Mouse (Mus musculus) midbrain, embryonic 15.5 days (tissue): Measurements from ENCODE around the gene Dusp22. TPM values are rescaled to one million over a fixed set of nuclear protein-coding genes. Genes with fewer than 3 reads are reported as not detected.

Source experiments
- ATAC-seq: fragments of 200-750 bp; cut with Nextera tagmentation; replicated peaks from 2 replicates; pipeline ENCODE4 v1.8.0; 2017; ENCODE audit warnings: moderate TSS enrichment
- H3K27ac ChIP-seq: fragments of 300-500 bp; sonication (generic); 2 replicates; pipeline ENCODE4 v1.5.1; 2015; ENCODE audit warnings: mild to moderate bottlenecking, inconsistent platforms
- H3K27me3 ChIP-seq: fragments of 300-500 bp; sonication (generic); replicated peaks from 2 replicates; pipeline ENCODE4 v1.6.1; 2015; ENCODE audit warnings: inconsistent platforms
- H3K36me3 ChIP-seq: fragments of 300-500 bp; sonication (generic); replicated peaks from 2 replicates; pipeline ENCODE4 v1.6.1; 2015; ENCODE audit warnings: inconsistent platforms
- H3K4me1 ChIP-seq: fragments of 300-500 bp; sonication (generic); 2 replicates; pipeline ENCODE4 v1.6.1; 2015; ENCODE audit warnings: inconsistent platforms
- H3K4me2 ChIP-seq: fragments of 300-500 bp; sonication (generic); 2 replicates; pipeline ENCODE4 v1.6.1; 2015; ENCODE audit warnings: inconsistent platforms, mild to moderate bottlenecking, moderate library complexity
- H3K4me3 ChIP-seq: fragments of 300-500 bp; sonication (generic); 2 replicates; pipeline ENCODE4 v1.5.1; 2015; ENCODE audit warnings: mild to moderate bottlenecking, inconsistent platforms
- H3K9ac ChIP-seq: fragments of 300-500 bp; sonication (generic); 2 replicates; pipeline ENCODE4 v1.6.1; 2015; ENCODE audit warnings: mild to moderate bottlenecking, inconsistent platforms
- H3K9me3 ChIP-seq: fragments of 300-500 bp; sonication (generic); 2 replicates; pipeline ENCODE4 v1.6.1; 2016; ENCODE audit warnings: inconsistent platforms
- WGBS: fragments of 180-500 bp; shearing (Covaris S2); methylation state at CpG from one replicate; pipeline ENCODE4 v1.1.7; 2015; ENCODE audit warnings: mixed read lengths; 5-methylcytosine and 5-hydroxymethylcytosine counted together
- polyA plus RNA-seq: library from polyadenylated mRNA; unstranded; fragments of >200 nt; fragmentation: Nextera tagmentation; extraction: Ambion mirVana; gene quantifications from 2 replicates; pipeline ENCODE4 v1.2.1, GENCODE M21; 2015

Gene Dusp22
- polyA plus RNA-seq, 1 experiment from 2014 or later = 29.6 TPM

DNA sequence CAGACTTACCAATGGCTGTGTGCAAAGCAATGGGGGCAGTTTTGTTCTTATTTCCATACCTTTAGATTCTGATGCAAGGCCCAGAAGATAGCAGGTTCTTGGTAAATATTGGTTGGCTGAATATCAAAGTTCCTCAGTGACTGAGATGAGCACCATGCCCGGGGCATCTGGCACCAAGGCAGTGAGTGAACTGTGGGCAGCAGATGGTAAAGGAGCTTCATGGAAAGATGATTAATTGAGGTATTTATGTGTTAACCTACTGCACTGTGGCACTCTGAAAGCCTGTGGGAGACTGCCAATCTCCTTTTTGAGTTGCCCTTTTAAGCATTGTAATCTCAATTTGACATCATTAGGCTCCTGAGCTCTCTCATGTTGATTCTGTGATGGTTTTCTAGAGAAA, 9.1 kb upstream of the Dusp22 start:
- WGBS = 80% methylated on average over 1 of the region's 1 CpGs
- Histone ChIP-seq H3K27me3 (no peaks in the 10 kb centered on the region), H3K4me1 (no peaks in the 10 kb centered on the region), H3K4me3 (no peak overlapping the region), H3K9me3 (no peaks in the 10 kb centered on the region), H3K27ac (no peak overlapping the region), H3K36me3 (no peaks in the 10 kb centered on the region), H3K4me2 (no peak overlapping the region), H3K9ac (no peak overlapping the region)
- no peak for ATAC-seq

DNA sequence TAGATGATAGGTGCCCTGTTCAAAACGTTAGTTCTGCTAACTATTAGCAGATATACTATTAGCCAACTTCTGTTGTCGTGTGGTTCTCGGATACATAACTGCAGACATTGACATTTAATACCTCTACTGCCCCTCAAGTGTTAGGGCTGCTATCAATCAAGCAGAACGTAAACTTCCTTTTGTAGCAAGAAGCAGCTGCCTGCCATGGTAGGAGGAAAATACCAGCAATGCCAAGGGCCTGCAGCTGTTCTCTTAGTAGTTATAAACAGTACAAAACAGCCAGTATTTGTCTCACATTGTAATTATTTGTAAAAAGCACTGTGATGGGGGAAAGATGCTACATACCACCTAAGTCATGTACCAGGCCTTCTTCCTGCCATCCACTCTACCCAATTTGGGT, 6.7 kb upstream of the Dusp22 start:
- H3K4me2 ChIP-seq = no peak overlapping the region
- H3K27me3 ChIP-seq = no peaks in the 10 kb centered on the region
- H3K36me3 ChIP-seq = no peaks in the 10 kb centered on the region
- H3K9ac ChIP-seq = no peak overlapping the region
- ATAC-seq = no peak
- no peaks in the 10 kb centered on the region for H3K9me3 ChIP-seq
- WGBS = 76% methylated on average over 4 of the region's 4 CpGs
- no peak overlapping the region for H3K27ac ChIP-seq
- no peak overlapping the region for H3K4me3 ChIP-seq
- no peaks in the 10 kb centered on the region for H3K4me1 ChIP-seq

DNA sequence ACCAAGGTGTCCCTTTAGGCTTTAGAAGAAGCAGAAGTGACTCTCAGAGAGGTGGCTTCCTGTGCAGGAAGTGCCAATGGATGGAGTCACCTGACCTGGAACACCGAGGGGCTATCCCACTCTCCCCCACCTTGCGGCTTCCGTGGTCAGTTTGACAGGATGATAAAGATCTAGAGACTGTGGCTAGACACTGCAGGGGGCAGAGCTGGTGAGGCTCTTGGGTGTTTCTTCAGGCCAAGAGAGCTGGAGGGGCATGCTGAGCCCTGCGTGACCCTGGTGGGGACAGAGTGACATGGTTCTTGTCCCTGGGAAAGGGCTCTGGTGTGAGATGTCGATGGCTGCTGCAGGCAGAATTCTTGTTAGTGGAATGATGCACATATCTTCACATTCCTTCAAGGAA, 5.3 kb upstream of the Dusp22 start:
- Histone ChIP-seq H3K9me3 (no peaks in the 10 kb centered on the region), H3K27ac (no peak overlapping the region), H3K27me3 (no peaks in the 10 kb centered on the region), H3K36me3 (no peaks in the 10 kb centered on the region), H3K4me2 (no peak overlapping the region), H3K9ac (no peak overlapping the region), H3K4me1 (no peaks in the 10 kb centered on the region), H3K4me3 (no peak overlapping the region)
- 81% methylated on average over 5 of the region's 5 CpGs for WGBS
- no peak for ATAC-seq

DNA sequence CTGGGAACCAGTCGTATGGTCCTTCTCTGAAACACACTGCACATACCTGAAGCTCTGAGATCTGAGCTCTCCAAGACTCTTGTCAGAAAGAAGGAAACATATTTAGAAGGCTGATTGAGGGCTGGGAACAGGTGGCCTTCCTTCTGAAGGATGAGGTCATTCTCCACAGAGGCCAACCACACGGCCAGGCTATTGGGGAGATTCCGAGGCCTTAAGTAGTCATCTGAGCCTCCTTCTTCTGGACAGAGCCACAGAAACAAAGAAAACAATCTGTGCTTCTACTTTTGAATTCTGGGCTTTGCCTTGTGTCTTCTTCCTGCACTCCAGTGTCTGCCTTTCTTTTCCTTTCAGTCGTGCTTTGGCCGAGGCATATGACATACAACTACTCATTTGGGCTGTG, 2.9 kb upstream of the Dusp22 start:
- no peak overlapping the region for H3K4me2 ChIP-seq
- WGBS = 75% methylated on average over 5 of the region's 5 CpGs
- H3K4me1 ChIP-seq = peaks cover 9% of the 10 kb centered on the region; the same call in 1 of the 2 replicates
- H3K36me3 ChIP-seq = no peaks in the 10 kb centered on the region
- H3K27me3 ChIP-seq = no peaks in the 10 kb centered on the region
- no peak for ATAC-seq
- no peak overlapping the region for H3K4me3 ChIP-seq
- H3K27ac ChIP-seq = no peak overlapping the region
- no peak overlapping the region for H3K9ac ChIP-seq
- no peaks in the 10 kb centered on the region for H3K9me3 ChIP-seq

DNA sequence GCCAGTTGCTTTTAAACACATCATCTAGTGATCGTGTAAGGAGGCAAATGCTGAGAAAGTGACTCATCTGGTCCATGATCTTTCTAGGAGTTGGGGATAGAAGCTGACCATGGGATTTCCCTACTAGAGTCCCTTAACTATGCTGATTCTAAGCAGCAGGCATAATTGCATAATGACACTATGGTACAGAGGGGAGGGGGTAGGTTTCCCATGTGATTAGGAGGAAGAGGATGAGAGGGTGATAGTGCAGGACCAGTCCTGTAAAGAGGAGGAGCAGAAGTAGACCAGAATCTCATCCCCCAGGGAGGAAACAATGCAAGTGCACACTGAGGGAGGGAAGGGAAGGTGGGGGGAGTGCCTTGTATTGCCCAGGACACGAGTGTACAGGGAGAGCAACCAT, 2.0 kb upstream of the Dusp22 start:
- Histone ChIP-seq H3K27ac (no peak overlapping the region), H3K9me3 (no peaks in the 10 kb centered on the region), H3K27me3 (no peaks in the 10 kb centered on the region), H3K4me2 (no peak overlapping the region), H3K4me1 (peaks cover 9% of the 10 kb centered on the region; the same call in 1 of the 2 replicates), H3K9ac (no peak overlapping the region), H3K36me3 (no peaks in the 10 kb centered on the region), H3K4me3 (no peak overlapping the region)
- WGBS = 74% methylated on average over 2 of the region's 2 CpGs
- no peak for ATAC-seq

DNA sequence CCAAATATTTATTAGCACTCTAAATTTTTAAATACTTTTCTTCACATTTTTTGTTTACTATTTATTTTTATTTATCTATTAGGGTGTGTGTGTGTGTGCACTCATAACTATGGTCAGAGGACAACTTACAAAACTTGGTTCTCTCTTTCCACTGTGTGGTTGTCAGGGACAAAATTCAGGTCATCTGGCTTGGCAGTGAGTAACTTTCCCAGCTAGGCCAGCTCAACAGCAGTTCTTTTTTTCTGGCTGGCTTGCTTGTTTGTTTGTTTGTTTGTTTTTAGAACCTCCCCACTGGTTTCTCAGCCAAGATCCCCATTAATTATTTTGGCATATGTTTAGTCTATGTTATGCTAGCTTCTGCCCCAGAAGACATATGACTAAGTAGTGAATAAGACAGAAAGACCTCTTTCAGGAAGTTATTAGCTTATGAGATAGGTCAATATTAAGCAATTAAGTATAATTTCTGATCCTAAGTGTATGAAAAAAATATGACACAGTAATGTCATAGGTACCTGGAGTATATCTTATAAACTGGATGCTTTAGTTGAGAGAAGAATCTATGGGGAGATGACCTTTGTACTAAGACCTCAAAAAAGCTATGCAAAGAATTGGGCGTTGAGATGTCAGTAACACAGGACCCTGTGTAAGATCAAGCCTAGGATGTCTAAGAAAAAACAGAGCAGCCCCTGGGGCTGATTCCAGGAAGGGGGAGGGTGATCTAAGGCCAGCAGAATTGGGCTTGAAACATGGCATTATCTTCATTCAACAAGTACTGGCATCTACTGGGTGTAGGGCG, 1.4 kb upstream of the Dusp22 start:
- 86% methylated on average over 2 of the region's 2 CpGs for WGBS
- Histone ChIP-seq H3K9me3 (no peaks in the 10 kb centered on the region), H3K27me3 (no peaks in the 10 kb centered on the region), H3K4me3 (no peak overlapping the region), H3K4me2 (no peak overlapping the region), H3K4me1 (peaks cover 9% of the 10 kb centered on the region; the same call in 1 of the 2 replicates), H3K36me3 (no peaks in the 10 kb centered on the region), H3K9ac (no peak overlapping the region), H3K27ac (no peak overlapping the region)
- ATAC-seq = no peak

DNA sequence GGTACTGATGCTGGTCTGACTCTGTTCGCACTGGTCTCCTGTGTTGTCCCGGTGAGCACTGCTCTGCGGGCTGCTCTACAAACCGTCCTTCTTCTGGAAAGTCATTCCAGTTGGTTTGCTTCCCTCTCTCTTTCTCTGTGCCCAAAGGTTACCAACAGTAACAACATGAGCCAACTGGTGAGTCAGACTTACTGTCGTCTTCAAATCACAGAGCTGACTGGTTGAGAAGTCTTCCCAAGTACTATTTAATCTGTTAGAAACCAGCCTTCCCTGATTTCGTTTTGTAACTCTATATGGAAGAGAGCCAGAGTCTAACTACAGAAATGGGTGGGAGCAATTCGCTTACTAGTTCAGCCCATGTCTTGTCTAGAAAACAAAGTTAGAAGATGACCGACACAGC, 5.5 kb downstream of the Dusp22 start:
- Histone ChIP-seq H3K36me3 (0 out of 2 replicates have a peak, but pooled peaks cover under 1% of the 10 kb centered on the region), H3K4me2 (no peak overlapping the region), H3K27me3 (no peaks in the 10 kb centered on the region), H3K9ac (no peak overlapping the region), H3K9me3 (no peaks in the 10 kb centered on the region), H3K4me1 (peaks cover 7% of the 10 kb centered on the region; the same call in 1 of the 2 replicates), H3K27ac (no peak overlapping the region), H3K4me3 (no peak overlapping the region)
- WGBS = 96% methylated on average over 8 of the region's 8 CpGs
- no peak for ATAC-seq

DNA sequence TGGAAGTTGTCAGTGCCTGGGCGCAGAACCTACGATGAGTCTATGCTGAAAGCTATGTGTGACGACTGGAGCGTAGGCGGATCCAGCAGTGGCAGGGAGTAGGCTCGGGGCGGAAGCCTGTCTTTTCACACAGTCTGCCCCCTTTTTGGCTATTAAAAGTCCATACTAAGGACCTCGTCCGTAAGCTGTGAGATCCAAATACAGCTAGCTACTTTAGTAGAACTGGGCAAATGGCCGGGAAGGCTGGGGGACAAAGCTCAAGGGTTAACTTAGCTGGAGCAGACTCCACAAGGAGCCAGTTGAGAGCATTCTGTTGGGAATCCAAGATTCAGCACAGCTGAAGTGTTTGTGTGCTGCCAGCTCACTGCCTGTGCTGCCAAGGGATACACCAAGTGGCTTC, 6.7 kb downstream of the Dusp22 start:
- Histone ChIP-seq H3K36me3 (0 out of 2 replicates have a peak, but pooled peaks cover 4% of the 10 kb centered on the region), H3K9me3 (no peaks in the 10 kb centered on the region), H3K4me3 (no peak overlapping the region), H3K4me1 (no peaks in the 10 kb centered on the region), H3K27me3 (no peaks in the 10 kb centered on the region), H3K27ac (no peak overlapping the region), H3K9ac (no peak overlapping the region), H3K4me2 (no peak overlapping the region)
- WGBS = 93% methylated on average over 10 of the region's 10 CpGs
- ATAC-seq = no peak

DNA sequence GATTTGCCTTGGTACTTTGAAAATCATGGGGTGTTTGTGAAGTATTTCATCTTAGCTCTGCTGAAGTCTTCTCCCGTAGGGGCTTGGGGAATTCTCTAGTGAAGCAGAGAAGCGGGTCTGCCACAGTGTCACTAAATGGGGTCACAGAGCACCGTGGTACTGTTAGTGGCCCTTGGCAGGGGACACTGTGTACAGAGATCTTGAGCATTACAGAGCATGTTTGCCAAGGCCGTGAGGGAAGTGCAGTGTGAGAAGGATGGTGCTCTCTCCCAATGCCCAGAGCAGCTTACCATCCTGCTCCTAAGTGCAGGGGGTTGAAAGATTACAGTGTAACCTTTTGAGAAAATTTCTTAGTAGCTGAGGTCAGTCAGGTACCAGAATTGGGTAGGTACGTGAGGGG, 8.5 kb downstream of the Dusp22 start:
- Histone ChIP-seq H3K4me2 (no peak overlapping the region), H3K4me1 (no peaks in the 10 kb centered on the region), H3K27me3 (no peaks in the 10 kb centered on the region), H3K9ac (no peak overlapping the region), H3K4me3 (no peak overlapping the region), H3K27ac (no peak overlapping the region), H3K9me3 (no peaks in the 10 kb centered on the region), H3K36me3 (0 out of 2 replicates have a peak, but pooled peaks cover 4% of the 10 kb centered on the region)
- WGBS = 92% methylated on average over 5 of the region's 5 CpGs
- ATAC-seq = no peak

DNA sequence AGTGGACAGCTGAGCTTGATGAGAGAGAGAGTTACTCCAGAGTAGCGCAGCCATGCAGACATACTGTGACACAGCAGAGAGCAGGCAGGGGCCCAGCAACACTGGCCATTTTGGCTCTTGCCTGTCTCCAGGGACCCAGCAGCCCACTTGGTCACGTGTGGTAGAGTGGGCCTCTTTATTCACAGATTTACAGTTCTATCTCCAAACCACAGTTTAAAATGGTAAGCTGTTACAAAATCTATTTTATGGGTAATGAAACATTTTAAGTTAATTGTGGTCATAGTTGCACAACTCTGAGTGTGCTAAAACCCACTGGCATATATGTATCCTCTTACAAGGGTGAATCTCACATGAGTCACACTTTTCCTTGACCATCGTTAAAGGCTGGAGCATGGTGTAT, 9.5 kb downstream of the Dusp22 start:
- Histone ChIP-seq H3K4me2 (no peak overlapping the region), H3K4me3 (no peak overlapping the region), H3K27me3 (no peaks in the 10 kb centered on the region), H3K27ac (no peak overlapping the region), H3K9me3 (no peaks in the 10 kb centered on the region), H3K9ac (no peak overlapping the region), H3K4me1 (no peaks in the 10 kb centered on the region), H3K36me3 (0 out of 2 replicates have a peak, but pooled peaks cover 4% of the 10 kb centered on the region)
- WGBS = 93% methylated on average over 3 of the region's 3 CpGs
- no peak for ATAC-seq

DNA sequence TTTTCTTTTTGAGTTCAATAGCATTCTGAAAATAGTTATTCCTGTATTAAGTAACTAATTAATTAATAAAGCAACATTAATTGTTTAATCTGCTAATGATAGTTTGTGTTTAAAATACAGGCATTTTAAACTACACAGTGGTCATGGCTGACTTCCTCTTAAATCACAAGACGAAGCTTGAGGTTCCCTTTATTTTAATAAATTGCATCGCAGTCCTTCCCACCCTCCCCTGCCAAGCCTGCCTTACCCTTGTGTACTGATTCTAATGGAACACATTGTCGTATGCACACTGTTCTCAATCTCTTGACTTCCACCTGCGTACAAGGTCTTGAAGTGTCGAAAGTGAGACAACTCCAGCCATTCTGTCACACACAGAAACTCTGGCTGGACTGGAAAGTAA, 14.1 kb downstream of the Dusp22 start:
- no peak overlapping the region for H3K27ac ChIP-seq
- H3K36me3 ChIP-seq = 0 out of 2 replicates have a peak, but pooled peaks cover 4% of the 10 kb centered on the region
- H3K27me3 ChIP-seq = no peaks in the 10 kb centered on the region
- no peaks in the 10 kb centered on the region for H3K4me1 ChIP-seq
- no peaks in the 10 kb centered on the region for H3K9me3 ChIP-seq
- ATAC-seq = no peak
- WGBS = 93% methylated on average over 5 of the region's 5 CpGs
- H3K4me2 ChIP-seq = no peak overlapping the region
- no peak overlapping the region for H3K4me3 ChIP-seq
- no peak overlapping the region for H3K9ac ChIP-seq

DNA sequence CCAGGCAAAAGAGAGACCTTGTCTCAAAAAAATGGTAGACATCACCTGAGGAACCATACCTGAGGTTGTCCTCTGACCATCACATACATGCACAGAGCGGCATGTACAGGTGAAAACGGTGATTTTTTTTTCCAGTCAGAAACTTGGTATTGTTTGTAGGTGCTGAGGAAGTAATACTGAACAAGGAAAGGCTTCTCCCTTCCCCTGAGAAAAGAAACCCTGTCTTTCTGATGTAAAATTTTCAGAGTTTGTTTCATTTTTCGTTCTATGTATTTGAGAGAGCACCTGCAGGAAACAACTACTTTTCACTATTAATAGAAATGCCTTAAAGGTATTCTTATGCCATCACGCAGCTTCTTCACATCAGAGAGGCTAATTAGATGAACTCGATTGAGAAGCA, 19.0 kb downstream of the Dusp22 start:
- Histone ChIP-seq H3K27me3 (no peaks in the 10 kb centered on the region), H3K9ac (no peak overlapping the region), H3K27ac (no peak overlapping the region), H3K4me1 (no peaks in the 10 kb centered on the region), H3K4me3 (no peak overlapping the region), H3K4me2 (no peak overlapping the region), H3K36me3 (no peaks in the 10 kb centered on the region), H3K9me3 (no peaks in the 10 kb centered on the region)
- ATAC-seq = no peak
- 93% methylated on average over 5 of the region's 5 CpGs for WGBS

DNA sequence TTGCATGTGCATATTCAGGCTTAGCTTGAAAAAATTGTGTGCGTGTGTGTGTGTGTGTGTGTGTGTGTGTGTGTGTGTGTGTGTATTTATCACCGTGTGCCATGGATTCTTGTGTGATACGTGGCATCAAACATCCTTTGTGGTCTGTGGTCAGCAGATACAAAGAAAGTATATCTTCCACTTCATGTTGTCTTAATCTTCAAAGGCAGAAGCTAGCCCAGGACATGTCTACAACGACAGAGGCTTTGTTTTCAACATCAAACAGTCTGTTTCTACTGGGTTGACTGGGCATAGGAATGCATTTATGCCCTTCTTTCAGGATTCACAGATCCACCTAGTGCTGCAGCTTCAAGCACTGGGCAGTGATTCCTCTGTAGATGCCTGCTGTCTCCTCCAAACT, 22.1 kb downstream of the Dusp22 start:
- ATAC-seq = no peak
- H3K4me1 ChIP-seq = no peaks in the 10 kb centered on the region
- WGBS = 51% methylated on average over 4 of the region's 4 CpGs
- no peaks in the 10 kb centered on the region for H3K27me3 ChIP-seq
- H3K36me3 ChIP-seq = no peaks in the 10 kb centered on the region
- no peak overlapping the region for H3K9ac ChIP-seq
- H3K4me2 ChIP-seq = no peak overlapping the region
- H3K4me3 ChIP-seq = no peak overlapping the region
- no peak overlapping the region for H3K27ac ChIP-seq
- no peaks in the 10 kb centered on the region for H3K9me3 ChIP-seq
